Mouse (Mus musculus) intestine, embryonic 16.5 days (tissue): ENCODE data around the gene Baiap2l2. TPM values are rescaled to one million over a fixed set of nuclear protein-coding genes. Genes with fewer than 3 reads are reported as not detected.
A peak's percentile ranks its signal among the peaks of the same experiment; 100 is the strongest.

Experiments
- ATAC-seq: fragments of 200-750 bp; cut with Nextera tagmentation; 2 replicates; pipeline ENCODE4 v1.8.0; 2017; ENCODE audit warnings: moderate TSS enrichment, moderate library complexity
- H3K27ac ChIP-seq: fragments of 300-500 bp; sonication (generic); 2 replicates; pipeline ENCODE4 v1.5.1; 2014; ENCODE audit warnings: mild to moderate bottlenecking, low read length
- H3K27me3 ChIP-seq: fragments of 300-500 bp; sonication (generic); replicated peaks from 2 replicates; pipeline ENCODE4 v1.6.1; 2014; ENCODE audit warnings: low read length, control low read depth, mixed read lengths; ENCODE audit not compliant: control insufficient read depth, insufficient read depth
- H3K36me3 ChIP-seq: fragments of 300-500 bp; sonication (generic); 2 replicates; pipeline ENCODE4 v1.6.1; 2014; ENCODE audit warnings: low read length, control low read depth; ENCODE audit not compliant: control insufficient read depth, insufficient read depth
- H3K4me1 ChIP-seq: fragments of 300-500 bp; sonication (generic); 2 replicates; pipeline ENCODE4 v1.6.1; 2014; ENCODE audit warnings: low read length, control low read depth, mixed read lengths; ENCODE audit not compliant: control insufficient read depth, insufficient read depth
- H3K4me2 ChIP-seq: fragments of 300-500 bp; sonication (generic); 2 replicates; pipeline ENCODE4 v1.6.1; 2014; ENCODE audit warnings: low read depth, low read length, control low read depth
- H3K4me3 ChIP-seq: fragments of 300-500 bp; sonication (generic); 2 replicates; pipeline ENCODE4 v1.5.1; 2014; ENCODE audit warnings: mild to moderate bottlenecking, low read length
- H3K9ac ChIP-seq: fragments of 300-500 bp; sonication (generic); 2 replicates; pipeline ENCODE4 v1.6.1; 2014; ENCODE audit warnings: low read depth, low read length
- H3K9me3 ChIP-seq: fragments of 300-500 bp; sonication (generic); 2 replicates; pipeline ENCODE4 v1.6.1; 2016; ENCODE audit warnings: low read length, control low read depth; ENCODE audit not compliant: control insufficient read depth
- WGBS: fragments of 180-500 bp; shearing (Covaris S2); extraction: QIAGEN DNeasy Blood & Tissue Kit; methylation state at CpG from one replicate; pipeline ENCODE4 v1.1.7; 2014; 5-methylcytosine and 5-hydroxymethylcytosine counted together
- polyA plus RNA-seq: library from polyadenylated mRNA; unstranded; fragments of >200 nt; fragmentation: Nextera tagmentation; extraction: Ambion mirVana; gene quantifications from 2 replicates; pipeline ENCODE4 v1.2.1, GENCODE M21; 2015

The Baiap2l2 gene
- polyA plus RNA-seq, 1 experiment from 2014 or later = 13.6 TPM

DNA sequence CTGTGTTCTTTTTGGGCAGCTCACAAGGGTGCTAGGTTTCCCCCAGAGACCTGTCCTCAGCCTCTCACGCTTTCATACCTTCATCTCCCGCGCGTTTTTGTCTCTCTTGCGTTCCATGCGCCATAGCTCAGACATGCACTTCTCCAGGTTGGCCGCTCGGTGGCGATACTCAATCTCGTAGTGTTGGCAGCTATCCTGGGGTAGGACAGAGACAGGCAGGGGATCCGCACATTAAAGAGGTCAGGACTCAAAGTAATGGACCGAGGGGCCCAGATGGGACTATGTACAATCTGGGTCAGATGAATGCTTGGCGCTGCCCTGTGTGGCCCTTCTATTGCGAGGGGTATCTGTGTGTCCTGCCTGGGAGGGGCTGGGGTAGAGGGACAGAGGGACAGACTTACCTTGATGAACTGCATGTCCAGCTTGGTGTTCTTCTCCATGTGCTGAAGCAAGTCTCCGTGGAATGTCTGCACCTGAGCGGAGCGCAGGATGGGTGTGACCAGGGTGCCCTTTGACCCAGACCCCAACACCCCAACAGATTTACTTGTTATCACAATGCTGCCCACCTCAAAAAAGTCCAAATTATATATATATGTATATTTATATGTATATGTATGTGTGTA lies 14.1 kb downstream of the Baiap2l2 start:
- 0 out of 2 replicates have a peak, but pooled peaks cover 2% of the 10 kb centered on the region for H3K27me3 ChIP-seq
- 12% methylated on average over 17 of the region's 17 CpGs for WGBS
- no peaks in the 10 kb centered on the region for H3K36me3 ChIP-seq
- ATAC-seq = peak; percentile 8; the same call in 1 of the 2 replicates
- H3K4me3 ChIP-seq = peak overlapping the region; percentile 36; the same call in 1 of the 2 replicates
- no peaks in the 10 kb centered on the region for H3K9me3 ChIP-seq
- peak overlapping the region; percentile 59; the same call in 1 of the 2 replicates for H3K9ac ChIP-seq
- peak overlapping the region; percentile 61 for H3K4me2 ChIP-seq
- no peak overlapping the region for H3K27ac ChIP-seq
- peaks cover 16% of the 10 kb centered on the region for H3K4me1 ChIP-seq

DNA sequence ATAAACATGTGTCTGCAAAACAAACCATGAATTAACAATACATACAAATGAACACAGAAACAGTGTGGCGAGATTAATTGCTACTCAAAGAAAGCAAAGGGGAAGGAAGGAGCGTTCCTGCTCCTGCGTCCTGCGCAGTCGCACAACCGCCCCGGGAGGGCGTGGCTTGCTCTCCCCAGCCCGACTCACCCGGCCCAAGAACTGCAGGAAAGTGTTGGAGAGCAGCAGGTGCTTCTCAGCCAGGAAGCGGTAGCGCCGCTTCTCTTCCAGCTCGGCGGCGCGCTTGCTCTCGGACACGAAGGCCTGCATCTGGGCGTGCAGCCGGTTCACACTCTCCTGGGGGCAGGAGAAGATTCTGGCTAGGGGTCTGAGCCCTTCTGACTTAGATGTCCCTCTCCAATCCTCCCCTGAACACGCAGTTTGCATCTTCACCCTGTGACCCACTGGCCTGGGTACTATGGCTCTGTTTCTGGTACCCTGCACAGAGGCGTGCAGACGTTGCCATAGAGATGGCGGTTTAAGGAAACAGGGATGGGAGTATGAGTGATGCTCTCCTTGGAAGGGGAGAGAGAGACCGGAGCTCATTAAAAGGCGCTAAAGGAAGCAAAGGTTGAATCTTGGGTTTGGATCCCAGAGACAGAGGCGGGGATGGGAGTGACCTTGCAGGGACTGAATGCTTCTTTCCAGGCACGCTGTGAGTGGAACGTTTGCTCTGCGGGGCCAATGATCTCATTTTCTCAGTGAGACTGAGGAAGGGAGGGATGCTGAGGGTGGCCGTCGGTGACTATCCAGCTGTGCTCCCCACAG lies 14.8 kb downstream of the Baiap2l2 start:
- peak overlapping the region; percentile 59 for H3K9ac ChIP-seq
- H3K4me3 ChIP-seq = peak overlapping the region; percentile 36
- 2% methylated on average over 33 of the region's 33 CpGs for WGBS
- ATAC-seq = peak; percentile 82
- 0 out of 2 replicates have a peak, but pooled peaks cover 2% of the 10 kb centered on the region for H3K27me3 ChIP-seq
- peaks cover 16% of the 10 kb centered on the region for H3K4me1 ChIP-seq
- no peaks in the 10 kb centered on the region for H3K9me3 ChIP-seq
- peak overlapping the region; percentile 61 for H3K4me2 ChIP-seq
- no peaks in the 10 kb centered on the region for H3K36me3 ChIP-seq
- peak overlapping the region; percentile 65 for H3K27ac ChIP-seq

DNA sequence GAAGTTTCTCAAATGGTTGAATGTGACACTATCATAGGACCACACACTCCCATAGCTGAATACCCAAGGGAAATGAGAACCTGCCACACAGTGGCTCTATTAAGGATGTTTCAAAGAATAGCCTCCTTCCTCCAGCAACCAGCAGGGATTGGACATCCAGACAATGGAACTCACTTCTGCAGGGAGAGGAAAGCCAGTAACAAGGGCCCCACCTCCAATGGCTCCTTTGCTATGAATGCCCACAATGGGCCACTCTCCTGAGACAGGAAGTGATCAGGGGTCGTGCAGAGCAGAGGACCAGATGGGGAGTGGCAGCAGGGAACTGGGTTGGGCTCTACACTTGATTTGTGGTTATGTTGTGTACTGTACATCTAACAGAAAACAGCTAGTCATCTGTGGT lies 16.8 kb downstream of the Baiap2l2 start:
- ATAC-seq = no peak
- 24% methylated on average over 1 of the region's 1 CpGs for WGBS
- peaks cover 13% of the 10 kb centered on the region for H3K4me1 ChIP-seq

DNA sequence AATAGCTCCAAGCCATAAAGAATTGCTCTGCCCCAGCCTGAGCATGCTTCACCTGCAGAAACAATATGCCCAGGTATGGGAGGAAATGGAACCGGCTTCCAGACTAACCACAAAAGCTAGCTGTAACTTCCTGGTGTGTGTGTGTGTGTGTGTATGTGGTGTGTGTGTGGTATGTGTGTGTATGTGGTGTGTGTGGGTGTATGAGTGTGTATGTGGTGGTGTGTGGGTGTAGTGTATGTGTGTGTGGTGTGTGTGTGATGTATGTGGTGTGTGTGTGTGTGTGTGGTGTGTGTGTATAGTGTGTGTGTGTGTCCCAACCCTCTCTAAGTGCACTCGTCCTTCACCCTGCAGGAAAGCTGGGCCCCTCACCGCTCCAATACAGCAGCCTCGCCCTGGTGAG lies 20.0 kb downstream of the Baiap2l2 start:
- 58% methylated on average over 4 of the region's 4 CpGs for WGBS
- peaks cover 3% of the 10 kb centered on the region; the same call in 1 of the 2 replicates for H3K27me3 ChIP-seq
- H3K36me3 ChIP-seq = no peaks in the 10 kb centered on the region
- no peak overlapping the region for H3K4me3 ChIP-seq
- no peak for ATAC-seq
- peaks cover 13% of the 10 kb centered on the region for H3K4me1 ChIP-seq
- H3K4me2 ChIP-seq = no peak overlapping the region
- H3K9ac ChIP-seq = no peak overlapping the region
- H3K9me3 ChIP-seq = no peaks in the 10 kb centered on the region
- no peak overlapping the region for H3K27ac ChIP-seq

More for the DNA sequence above, 16.8 kb downstream of the Baiap2l2 start:
- no peaks in the 10 kb centered on the region for H3K36me3 ChIP-seq
- H3K27ac ChIP-seq = no peak overlapping the region
- no peak overlapping the region for H3K4me3 ChIP-seq
- H3K9ac ChIP-seq = no peak overlapping the region
- H3K9me3 ChIP-seq = no peaks in the 10 kb centered on the region
- 0 out of 2 replicates have a peak, but pooled peaks cover 2% of the 10 kb centered on the region for H3K27me3 ChIP-seq
- H3K4me2 ChIP-seq = no peak overlapping the region

DNA sequence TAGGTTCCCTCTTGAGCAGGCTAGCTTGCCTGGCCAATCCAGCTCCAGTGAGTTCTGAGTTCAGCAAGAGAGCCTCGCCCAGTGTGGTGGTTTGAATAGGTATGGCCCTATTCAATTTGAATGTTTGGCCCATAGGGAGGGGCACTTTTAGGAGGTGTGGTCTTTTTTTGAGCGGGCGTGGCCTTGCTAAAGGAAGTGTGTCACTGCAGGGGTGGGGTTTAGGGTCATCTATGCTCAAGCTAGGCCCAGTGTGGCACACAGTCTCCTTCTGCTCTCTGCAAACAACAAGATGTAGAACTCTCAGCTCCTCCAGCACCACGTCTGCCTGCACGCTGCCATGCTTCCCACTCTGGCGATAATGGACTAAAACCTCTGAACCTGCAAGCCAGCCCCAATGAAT lies 21.6 kb downstream of the Baiap2l2 start:
- Histone ChIP-seq H3K27ac (no peak overlapping the region), H3K4me2 (no peak overlapping the region), H3K9ac (no peak overlapping the region), H3K36me3 (no peaks in the 10 kb centered on the region), H3K4me1 (peaks cover 11% of the 10 kb centered on the region), H3K9me3 (no peaks in the 10 kb centered on the region), H3K27me3 (peaks cover 3% of the 10 kb centered on the region; the same call in 1 of the 2 replicates), H3K4me3 (no peak overlapping the region)
- 92% methylated on average over 6 of the region's 6 CpGs for WGBS
- no peak for ATAC-seq

DNA sequence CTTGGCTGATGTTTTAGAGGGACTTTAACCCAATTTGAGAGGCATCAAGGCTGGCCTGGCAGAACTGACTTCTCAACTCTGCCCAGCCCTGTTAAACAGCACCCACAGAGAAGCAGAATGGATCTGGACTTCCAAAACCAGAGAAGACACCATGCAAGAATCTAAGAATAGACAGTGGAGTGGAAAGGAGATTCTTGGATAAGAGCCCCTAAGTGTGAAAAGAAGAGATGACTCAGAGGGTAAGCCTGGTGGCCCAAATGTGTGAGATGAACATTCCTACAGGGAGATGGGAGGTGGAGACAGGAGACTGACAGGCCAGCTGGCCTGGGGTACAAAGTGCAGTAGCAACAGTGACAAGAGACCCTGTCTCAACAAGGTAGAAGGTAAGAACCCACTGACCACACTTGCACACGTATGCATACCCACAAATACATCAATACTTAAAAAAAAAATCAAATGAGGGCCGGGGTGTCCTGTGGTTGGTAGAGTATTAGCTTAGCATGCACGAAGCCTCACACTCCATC lies 22.5 kb downstream of the Baiap2l2 start:
- Histone ChIP-seq H3K36me3 (no peaks in the 10 kb centered on the region), H3K4me1 (peaks cover 11% of the 10 kb centered on the region), H3K4me3 (no peak overlapping the region), H3K9me3 (no peaks in the 10 kb centered on the region), H3K27me3 (peaks cover 3% of the 10 kb centered on the region; the same call in 1 of the 2 replicates), H3K4me2 (no peak overlapping the region), H3K27ac (no peak overlapping the region), H3K9ac (no peak overlapping the region)
- 94% methylated on average over 3 of the region's 3 CpGs for WGBS
- ATAC-seq = no peak

DNA sequence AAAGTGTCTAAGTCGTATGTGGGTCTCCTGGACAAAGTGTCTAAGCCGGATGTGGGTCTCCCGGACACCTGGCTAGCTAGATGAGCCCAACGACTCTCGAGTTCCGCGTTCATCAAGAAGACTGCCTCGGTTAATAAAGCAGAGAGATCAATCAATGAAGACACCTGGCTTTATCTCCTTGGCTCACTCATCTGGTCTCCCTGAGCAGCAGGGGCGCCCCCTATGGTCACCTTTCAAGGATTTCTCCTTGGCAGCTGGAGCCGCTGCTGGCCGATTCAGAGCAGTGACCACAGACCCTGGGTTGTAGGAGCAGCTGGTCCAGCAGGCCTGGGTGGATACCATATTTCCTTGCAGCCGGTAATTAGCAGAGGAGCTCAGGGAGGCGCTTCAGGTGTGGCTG lies 23.0 kb downstream of the Baiap2l2 start:
- 23% methylated on average over 13 of the region's 13 CpGs for WGBS
- H3K27ac ChIP-seq = no peak overlapping the region
- ATAC-seq = no peak
- no peak overlapping the region for H3K4me3 ChIP-seq
- H3K36me3 ChIP-seq = no peaks in the 10 kb centered on the region
- H3K4me2 ChIP-seq = peak overlapping the region; percentile 100; the same call in 1 of the 2 replicates
- H3K4me1 ChIP-seq = peaks cover 11% of the 10 kb centered on the region
- H3K9ac ChIP-seq = no peak overlapping the region
- no peaks in the 10 kb centered on the region for H3K9me3 ChIP-seq
- H3K27me3 ChIP-seq = peaks cover 3% of the 10 kb centered on the region; the same call in 1 of the 2 replicates

DNA sequence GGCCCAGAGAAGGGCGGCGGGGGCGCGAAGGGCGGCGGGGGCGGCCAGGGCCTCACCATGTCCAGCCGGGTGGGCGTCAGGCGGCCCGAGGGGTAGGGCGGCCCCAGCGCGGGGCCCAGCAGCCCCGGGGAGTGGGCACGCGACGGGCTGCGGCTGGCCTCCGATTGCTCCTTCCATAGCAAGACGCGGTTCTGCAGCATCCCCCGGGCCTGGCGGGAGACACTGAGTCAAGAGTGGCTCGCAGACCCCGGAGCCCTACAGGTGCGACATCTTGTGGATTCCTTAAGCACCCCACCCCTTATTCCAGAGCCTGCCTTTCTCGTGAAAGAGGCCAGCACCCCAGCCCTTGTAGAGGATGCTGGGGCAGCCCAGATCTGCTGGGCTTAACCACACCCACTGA lies 23.6 kb downstream of the Baiap2l2 start:
- Histone ChIP-seq H3K9ac (peak overlapping the region; percentile 79), H3K4me2 (peak overlapping the region; percentile 100), H3K4me3 (peak overlapping the region; percentile 66), H3K36me3 (no peaks in the 10 kb centered on the region), H3K27me3 (peaks cover 3% of the 10 kb centered on the region; the same call in 1 of the 2 replicates), H3K9me3 (no peaks in the 10 kb centered on the region), H3K27ac (peak overlapping the region; percentile 23; the same call in 1 of the 2 replicates), H3K4me1 (peaks cover 11% of the 10 kb centered on the region)
- ATAC-seq = peak; percentile 34
- 0% methylated on average over 21 of the region's 28 CpGs for WGBS

DNA sequence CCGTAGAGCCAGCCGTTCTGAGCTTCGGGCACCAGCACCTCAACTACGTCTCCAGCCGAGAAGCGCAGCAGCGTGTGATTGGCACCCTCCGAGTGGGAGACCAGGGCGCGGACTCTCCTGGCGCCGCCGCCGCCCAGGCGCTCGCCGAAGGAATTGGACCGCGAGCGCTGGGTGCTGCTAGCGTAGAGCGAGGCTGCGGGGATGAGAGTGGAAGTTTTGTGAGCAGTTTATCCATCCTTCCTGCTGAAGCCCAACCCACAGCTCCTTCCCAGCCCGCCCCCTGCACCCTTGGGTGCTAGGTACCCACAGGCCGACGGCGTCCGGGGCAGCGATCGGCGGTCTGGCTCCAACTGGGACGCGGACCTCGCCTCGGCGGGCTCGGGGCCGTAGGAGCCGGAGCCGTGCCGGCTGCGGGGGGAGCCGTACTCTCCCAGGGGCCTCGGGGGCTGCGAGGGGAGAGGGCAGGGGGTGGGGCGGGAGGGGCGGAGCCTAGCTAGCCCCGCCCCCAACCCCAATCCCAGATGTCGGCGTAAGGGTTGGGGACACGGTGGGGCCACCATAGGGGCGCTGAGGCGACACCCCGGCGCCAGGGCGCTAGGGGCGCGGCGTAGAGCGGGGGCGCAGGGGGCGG lies 24.1 kb downstream of the Baiap2l2 start:
- Histone ChIP-seq H3K27ac (no peak overlapping the region; the same call in 1 of the 2 replicates), H3K36me3 (no peaks in the 10 kb centered on the region), H3K4me1 (peaks cover 11% of the 10 kb centered on the region), H3K27me3 (peaks cover 3% of the 10 kb centered on the region; the same call in 1 of the 2 replicates), H3K4me3 (peak overlapping the region; percentile 66), H3K4me2 (peak overlapping the region; percentile 100), H3K9ac (peak overlapping the region; percentile 79), H3K9me3 (no peaks in the 10 kb centered on the region)
- WGBS = 1% methylated on average over 61 of the region's 62 CpGs
- ATAC-seq = peak; percentile 56
